Mouse (Mus musculus) midbrain, postnatal 0 days (tissue): ENCODE results near the gene Ercc6l2. TPM values are rescaled to one million over a fixed set of nuclear protein-coding genes. Genes with fewer than 3 reads are reported as not detected.

Source experiments
- ATAC-seq: fragments of 200-750 bp; cut with Nextera tagmentation; 2 replicates; pipeline ENCODE4 v1.8.0; 2017; ENCODE audit warnings: moderate number of reproducible peaks, mild to moderate bottlenecking, moderate TSS enrichment, moderate library complexity; ENCODE audit not compliant: low FRiP score
- DNase-seq: peaks from one replicate; pipeline ENCODE4 v3.0.0-alpha.2; 2015; ENCODE audit warnings: low spot score
- H3K27ac ChIP-seq: fragments of 300-500 bp; sonication (generic); 2 replicates; pipeline ENCODE4 v1.5.1; 2014; ENCODE audit warnings: low read depth, mild to moderate bottlenecking, low read length, mixed read lengths
- H3K27me3 ChIP-seq: fragments of 300-500 bp; sonication (generic); 2 replicates; pipeline ENCODE4 v1.6.1; 2014; ENCODE audit warnings: low read length, control low read depth, mixed read lengths; ENCODE audit not compliant: insufficient read depth
- H3K36me3 ChIP-seq: fragments of 300-500 bp; sonication (generic); 2 replicates; pipeline ENCODE4 v1.6.1; 2014; ENCODE audit warnings: low read length, control low read depth, mixed read lengths; ENCODE audit not compliant: insufficient read depth
- H3K4me1 ChIP-seq: fragments of 300-500 bp; sonication (generic); 2 replicates; pipeline ENCODE4 v1.6.1; 2014; ENCODE audit warnings: mild to moderate bottlenecking, control low read depth, antibody characterized with exemption, low read length, mixed read lengths; ENCODE audit not compliant: insufficient read depth
- H3K4me2 ChIP-seq: fragments of 300-500 bp; sonication (generic); 2 replicates; pipeline ENCODE4 v1.6.1; 2014; ENCODE audit warnings: low read depth, mild to moderate bottlenecking, low read length, mixed read lengths; ENCODE audit not compliant: poor library complexity, severe bottlenecking
- H3K4me3 ChIP-seq: fragments of 300-500 bp; sonication (generic); 2 replicates; pipeline ENCODE4 v1.5.1; 2014; ENCODE audit warnings: low read depth, mild to moderate bottlenecking, low read length, moderate library complexity
- H3K9ac ChIP-seq: fragments of 300-500 bp; sonication (generic); replicated peaks from 2 replicates; pipeline ENCODE4 v1.6.1; 2014; ENCODE audit warnings: mild to moderate bottlenecking, low read length, moderate library complexity, mixed read lengths; ENCODE audit not compliant: poor library complexity, severe bottlenecking
- H3K9me3 ChIP-seq: fragments of 300-500 bp; sonication (generic); 2 replicates; pipeline ENCODE4 v1.6.1; 2016; ENCODE audit warnings: low read length, control low read depth
- CTCF ChIP-seq: IDR thresholded peaks from 2 replicates; pipeline ENCODE4 v1.5.1; 2016; ENCODE audit warnings: antibody characterized with exemption, mild to moderate bottlenecking
- WGBS: fragments of 180-500 bp; shearing (Covaris S2); extraction: QIAGEN DNeasy Blood & Tissue Kit; methylation state at CpG from one replicate; pipeline ENCODE4 v1.1.7; 2014; 5-methylcytosine and 5-hydroxymethylcytosine counted together
- polyA plus RNA-seq: library from polyadenylated mRNA; unstranded; fragments of >200 nt; fragmentation: Nextera tagmentation; extraction: Ambion mirVana; gene quantifications from 2 replicates; pipeline ENCODE4 v1.2.1, GENCODE M21; 2015
- total RNA-seq: library from RNA; depleted of rRNA; stranded (reverse); fragments of >200 nt; gene quantifications from 2 replicates; pipeline ENCODE4 v1.2.3, GENCODE M21; 2014

The Ercc6l2 gene
- total and polyA plus RNA-seq, 2 experiments from 2014 or later, result 11.8 to 13.5 TPM

DNA sequence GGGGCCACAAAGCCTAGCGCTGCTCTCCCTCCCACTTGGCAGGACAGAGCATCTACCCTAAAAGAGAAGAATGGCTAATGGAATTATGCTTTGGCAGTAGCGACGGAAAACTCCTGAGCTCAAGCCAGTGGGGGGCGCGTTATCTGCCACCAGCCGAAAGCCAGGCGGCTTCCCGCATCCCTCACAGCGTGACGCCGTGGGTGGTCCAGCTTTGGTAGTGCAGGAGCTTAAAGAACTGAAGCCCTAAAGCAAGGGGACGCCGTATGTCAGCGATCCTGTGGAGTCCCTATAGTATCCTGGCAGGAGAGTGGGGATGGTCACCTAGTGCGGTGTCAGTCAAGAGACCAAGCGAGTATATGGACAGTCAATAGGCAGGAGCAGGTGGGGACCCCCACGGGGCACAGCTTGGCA, 86.3 kb downstream of the Ercc6l2 start:
- DNase-seq (peak; percentile 87), ATAC-seq (peak; percentile 74)
- H3K4me2 ChIP-seq, result peak overlapping the region; percentile 65
- peaks cover 7% of the 10 kb centered on the region; the same call in 1 of the 2 replicates for H3K36me3 ChIP-seq
- peak overlapping the region; percentile 48 for H3K9ac ChIP-seq
- peak overlapping the region; percentile 52; the same call in 1 of the 2 replicates for H3K27ac ChIP-seq
- peak overlapping the region; percentile 33 for H3K4me3 ChIP-seq
- peaks cover 5% of the 10 kb centered on the region; the same call in 1 of the 2 replicates for H3K4me1 ChIP-seq
- no peaks in the 10 kb centered on the region for H3K9me3 ChIP-seq
- WGBS, result under 1% methylated on average over 17 of the region's 17 CpGs
- TF ChIP-seq CTCF, result peak; percentile 69
- peaks cover 5% of the 10 kb centered on the region; the same call in 1 of the 2 replicates for H3K27me3 ChIP-seq

GRCm38 (mm10) chr13:63901714-63902597, 86.9 kb downstream of the Ercc6l2 start:
- H3K36me3 ChIP-seq, result 0 out of 2 replicates have a peak, but pooled peaks cover 4% of the 10 kb centered on the region
- 10% methylated on average over 28 of the region's 28 CpGs for WGBS
- H3K4me3 ChIP-seq, result peak overlapping the region; percentile 33
- peak; percentile 71; the same call in 1 of the 2 replicates for ATAC-seq
- peaks cover 5% of the 10 kb centered on the region; the same call in 1 of the 2 replicates for H3K4me1 ChIP-seq
- peaks cover 5% of the 10 kb centered on the region; the same call in 1 of the 2 replicates for H3K27me3 ChIP-seq
- no peaks in the 10 kb centered on the region for H3K9me3 ChIP-seq
- no peak for TF ChIP-seq CTCF
- peak overlapping the region; percentile 52; the same call in 1 of the 2 replicates for H3K27ac ChIP-seq
- peak; percentile 60 for DNase-seq
- peak overlapping the region; percentile 65 for H3K4me2 ChIP-seq
- H3K9ac ChIP-seq, result peak overlapping the region; percentile 48

DNA sequence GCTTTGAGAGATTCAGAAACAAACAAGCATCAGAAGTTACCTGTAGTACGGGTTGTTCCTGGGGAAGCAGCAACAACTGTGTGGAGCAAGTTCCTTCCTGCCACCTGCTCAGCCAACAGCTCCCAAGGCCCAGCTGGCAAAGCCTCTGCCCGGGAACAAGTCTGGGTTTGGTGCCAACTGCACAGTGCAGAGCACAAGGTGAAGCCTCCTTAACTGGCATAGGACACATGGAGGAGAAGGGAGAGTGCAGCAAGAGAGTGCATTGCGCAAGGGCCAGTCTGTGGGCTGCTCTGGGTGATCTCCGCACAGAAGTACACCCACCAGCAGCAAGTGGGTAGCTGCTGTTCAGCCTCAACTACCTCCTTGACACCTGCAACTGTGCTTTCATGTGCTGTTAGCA, 91.5 kb downstream of the Ercc6l2 start:
- DNase-seq (peak; percentile 17), ATAC-seq (no peak)
- H3K27ac ChIP-seq, result no peak overlapping the region

DNA sequence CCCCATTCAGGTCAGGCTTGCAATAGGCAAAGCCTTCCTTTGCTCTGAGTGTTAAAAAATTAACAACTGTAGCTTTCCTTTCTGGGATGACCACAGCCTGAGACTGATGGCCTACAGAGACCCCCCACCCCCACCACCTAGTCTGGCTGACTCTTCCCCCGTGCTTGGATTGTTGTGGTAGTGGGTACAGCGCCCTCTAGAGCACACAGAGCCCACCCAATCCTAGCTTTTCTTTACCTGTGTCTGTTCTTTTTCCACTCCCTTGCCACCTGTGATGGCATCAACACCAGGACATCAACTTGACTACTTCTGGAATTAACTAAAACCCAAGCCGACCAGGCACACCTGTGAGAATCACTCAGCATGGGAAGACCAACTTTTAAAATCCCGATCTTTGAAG, 92.4 kb downstream of the Ercc6l2 start:
- Histone ChIP-seq H3K4me2 (no peak overlapping the region), H3K36me3 (no peaks in the 10 kb centered on the region), H3K9me3 (no peaks in the 10 kb centered on the region), H3K27ac (no peak overlapping the region), H3K9ac (no peak overlapping the region), H3K4me3 (no peak overlapping the region), H3K27me3 (peaks cover 5% of the 10 kb centered on the region; the same call in 1 of the 2 replicates), H3K4me1 (no peaks in the 10 kb centered on the region)
- 57% methylated on average over 4 of the region's 4 CpGs for WGBS
- ATAC-seq (no peak), DNase-seq (no peak)
- TF ChIP-seq CTCF, result 0 out of 2 replicates have a peak, but pooled peaks have one; percentile 8

More for the DNA sequence above, 91.5 kb downstream of the Ercc6l2 start:
- Histone ChIP-seq H3K4me2 (no peak overlapping the region), H3K36me3 (no peaks in the 10 kb centered on the region), H3K9ac (no peak overlapping the region), H3K4me3 (no peak overlapping the region), H3K9me3 (no peaks in the 10 kb centered on the region), H3K4me1 (no peaks in the 10 kb centered on the region), H3K27me3 (peaks cover 5% of the 10 kb centered on the region; the same call in 1 of the 2 replicates)
- WGBS, result 86% methylated on average over 4 of the region's 4 CpGs
- TF ChIP-seq CTCF, result no peak

DNA sequence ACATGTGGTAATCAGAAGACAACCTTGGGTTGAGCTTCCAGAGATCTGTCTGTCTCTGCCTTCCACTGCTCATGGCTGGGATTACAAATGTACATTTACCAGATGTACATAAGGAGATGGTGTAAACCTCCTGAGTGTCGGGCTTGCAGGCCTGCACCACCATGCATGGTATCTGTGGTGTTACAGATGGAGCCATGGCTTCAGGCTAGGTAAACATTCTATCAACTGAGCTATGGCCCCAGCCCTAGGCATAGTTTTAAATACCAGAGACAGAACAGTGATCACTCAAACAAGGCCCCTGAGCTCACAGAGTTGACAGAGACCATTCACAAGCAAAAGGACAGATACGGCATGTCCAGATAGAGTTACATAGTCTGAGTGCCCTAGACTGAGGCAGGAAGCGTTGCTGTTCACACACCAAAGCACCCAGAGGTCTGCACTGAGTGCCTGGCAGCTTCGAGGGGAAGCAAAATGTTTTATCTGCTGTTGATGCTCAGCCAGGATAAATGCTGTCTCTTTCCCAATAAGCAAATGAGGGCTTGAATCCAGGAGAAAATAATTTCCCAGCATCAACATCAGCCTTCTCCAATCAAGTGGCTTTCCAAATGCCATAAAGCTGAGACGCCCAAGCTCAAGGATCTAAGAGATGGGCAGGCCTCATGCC, 95.2 kb downstream of the Ercc6l2 start:
- no peak for TF ChIP-seq CTCF
- no peak overlapping the region for H3K4me2 ChIP-seq
- peaks cover 6% of the 10 kb centered on the region; the same call in 1 of the 2 replicates for H3K27me3 ChIP-seq
- H3K9ac ChIP-seq, result no peak overlapping the region
- DNase-seq, result no peak
- ATAC-seq, result no peak
- no peak overlapping the region for H3K4me3 ChIP-seq
- H3K9me3 ChIP-seq, result no peaks in the 10 kb centered on the region
- WGBS, result 84% methylated on average over 5 of the region's 5 CpGs
- no peaks in the 10 kb centered on the region for H3K4me1 ChIP-seq
- no peaks in the 10 kb centered on the region for H3K36me3 ChIP-seq
- no peak overlapping the region for H3K27ac ChIP-seq
